Mouse (Mus musculus) lung, postnatal 0 days (tissue): ENCODE measurements around the gene Pole2.

Experiments
- CTCF ChIP-seq: IDR thresholded peaks from 2 replicates; pipeline ENCODE4 v1.5.1; 2016; ENCODE audit warnings: antibody characterized with exemption, mild to moderate bottlenecking
- EP300 ChIP-seq: IDR thresholded peaks from 2 replicates; pipeline ENCODE4 v1.6.1; 2016; ENCODE audit warnings: antibody characterized with exemption, mild to moderate bottlenecking, control low read depth

GRCm38 (mm10) chr12:69211057-69211456 is 16.9 kb downstream of the Pole2 start:
- TF ChIP-seq EP300 = no peak
- TF ChIP-seq CTCF = peak; percentile 59
